Mouse (Mus musculus) ES-E14 (cell line): ENCODE data around the gene Npas2. TPM values are rescaled to one million over a fixed set of nuclear protein-coding genes. Genes with fewer than 3 reads are reported as not detected.

ENCODE experiments used
- DNase-seq: peaks from one replicate; pipeline ENCODE4 v3.0.0-alpha.2; 2013; ENCODE audit warnings: low read depth, low spot score
- H3K27ac ChIP-seq: 2 replicates; pipeline ENCODE4 v1.5.1; 2012; ENCODE audit warnings: low read depth, mild to moderate bottlenecking, low read length, moderate library complexity, mixed read lengths; ENCODE audit not compliant: poor library complexity, insufficient read depth, severe bottlenecking
- H3K36me3 ChIP-seq: 2 replicates; pipeline ENCODE4 v1.6.1; 2012; ENCODE audit warnings: mild to moderate bottlenecking, low read length, moderate library complexity, mixed read lengths; ENCODE audit not compliant: control insufficient read depth, poor library complexity, insufficient read depth, severe bottlenecking
- H3K4me1 ChIP-seq, 2 experiments: fragments of 150-350 bp in 1 of 2; sonication (generic) in 1 of 2; 2 replicates each; pipeline ENCODE4 v1.6.1; 2012; ENCODE audit warnings: low read length in 2 of 2, mild to moderate bottlenecking in 1 of 2, mixed read lengths in 1 of 2; ENCODE audit not compliant: control insufficient read depth in 2 of 2, insufficient read depth in 2 of 2, poor library complexity in 1 of 2
- H3K4me3 ChIP-seq, 2 experiments: fragments of 150-350 bp in 1 of 2; sonication (generic) in 1 of 2; 2 replicates each; pipeline ENCODE4 v1.5.1; 2012; ENCODE audit warnings: low read length in 2 of 2, low read depth in 1 of 2, mild to moderate bottlenecking in 1 of 2, mixed read lengths in 1 of 2; ENCODE audit not compliant: insufficient read depth in 1 of 2, poor library complexity in 1 of 2, severe bottlenecking in 1 of 2
- H3K9ac ChIP-seq: 2 replicates; pipeline ENCODE4 v1.6.1; 2012; ENCODE audit warnings: low read depth, mild to moderate bottlenecking, low read length, mixed read lengths; ENCODE audit not compliant: poor library complexity, insufficient read depth, severe bottlenecking
- H3K9me3 ChIP-seq: fragments of 150-350 bp; sonication (generic); 2 replicates; pipeline ENCODE4 v1.6.1; 2012; ENCODE audit warnings: low read depth, mild to moderate bottlenecking, low read length; ENCODE audit not compliant: control insufficient read depth, insufficient read depth
- CHD2 ChIP-seq: IDR thresholded peaks from 2 replicates; pipeline ENCODE4 v1.6.1; 2014; ENCODE audit warnings: mild to moderate bottlenecking, low read depth, low read length, inconsistent platforms
- HCFC1 ChIP-seq: IDR thresholded peaks from 2 replicates; pipeline ENCODE4 v1.6.1; 2012; ENCODE audit warnings: low read length, inconsistent platforms, borderline replicate concordance; ENCODE audit not compliant: insufficient read depth
- MAFK ChIP-seq: IDR thresholded peaks from 2 replicates; pipeline ENCODE4 v1.6.1; 2014; ENCODE audit warnings: mild to moderate bottlenecking, low read depth, low read length, inconsistent platforms; ENCODE audit not compliant: insufficient read depth
- ZC3H11A ChIP-seq: IDR thresholded peaks from 2 replicates; pipeline ENCODE4 v1.6.1; 2012; ENCODE audit warnings: low read depth, mild to moderate bottlenecking, inconsistent platforms, low read length, borderline replicate concordance
- ZNF384 ChIP-seq: IDR thresholded peaks from 2 replicates; pipeline ENCODE4 v1.6.1; 2012; ENCODE audit warnings: low read depth, low read length, inconsistent platforms
- in situ Hi-C, 2 experiments: fragments of 600-800 bp; cut with MboI; formaldehyde crosslinking; loops; one replicate each; pipeline ENCODE4 v1.15.1; 2025; ENCODE audit warnings: low sequenced_read_pairs in 2 of 2, inconsistent platforms in 1 of 2; ENCODE audit not compliant: unreplicated experiment in 2 of 2
- total RNA-seq: library from RNA; depleted of rRNA; stranded (reverse); fragments of 300-350 nt; gene quantifications from 2 replicates; pipeline ENCODE4 v1.2.3, GENCODE M21; 2012

The Npas2 gene
- total RNA-seq, 1 experiment, result 0.09 TPM

GRCm38 (mm10) chr1:39205021-39205420 is 11.5 kb downstream of the Npas2 start:
- Histone ChIP-seq H3K9ac (no peak overlapping the region), H3K36me3 (no peaks in the 10 kb centered on the region), H3K27ac (no peak overlapping the region), H3K9me3 (no peaks in the 10 kb centered on the region), H3K4me3 (no peak overlapping the region), H3K4me1 (no peaks in the 10 kb centered on the region)
- in situ Hi-C loops, result no loop called here
- TF ChIP-seq CHD2, result no peak
- TF ChIP-seq ZNF384, result no peak
- TF ChIP-seq HCFC1, result no peak
- no peak for DNase-seq

- Histone ChIP-seq H3K9me3 (no peaks in the 10 kb centered on the region), H3K27ac (no peak overlapping the region), H3K4me3 (no peak overlapping the region), H3K36me3 (no peaks in the 10 kb centered on the region), H3K4me1 (no peaks in the 10 kb centered on the region), H3K9ac (no peak overlapping the region)
- in situ Hi-C loops, result no loop called here
- TF ChIP-seq ZC3H11A (no peak), MAFK (no peak), ZNF384 (no peak), HCFC1 (no peak), CHD2 (no peak)
- DNase-seq, result no peak
Observed at GRCm38 (mm10) chr1:39205697-39206096, 12.2 kb downstream of the Npas2 start.

GRCm38 (mm10) chr1:39206942-39207341 is 13.4 kb downstream of the Npas2 start:
- Histone ChIP-seq H3K36me3 (no peaks in the 10 kb centered on the region), H3K9me3 (no peaks in the 10 kb centered on the region), H3K4me1 (no peaks in the 10 kb centered on the region), H3K9ac (no peak overlapping the region), H3K4me3 (no peak overlapping the region), H3K27ac (no peak overlapping the region)
- TF ChIP-seq ZC3H11A (no peak), CHD2 (no peak), MAFK (no peak), HCFC1 (no peak), ZNF384 (no peak)
- DNase-seq, result no peak
- in situ Hi-C loops, result no loop called here

GRCm38 (mm10) chr1:39210928-39211327 is 17.4 kb downstream of the Npas2 start:
- Histone ChIP-seq H3K36me3 (no peaks in the 10 kb centered on the region), H3K4me1 (no peaks in the 10 kb centered on the region), H3K27ac (no peak overlapping the region), H3K4me3 (no peak overlapping the region), H3K9ac (no peak overlapping the region), H3K9me3 (no peaks in the 10 kb centered on the region)
- in situ Hi-C loops, result no loop called here
- DNase-seq, result no peak
- TF ChIP-seq ZNF384 (no peak), MAFK (no peak), HCFC1 (no peak), ZC3H11A (no peak), CHD2 (no peak)

GRCm38 (mm10) chr1:39212982-39213381 is 19.5 kb downstream of the Npas2 start:
- TF ChIP-seq HCFC1 (no peak), CHD2 (no peak), ZC3H11A (no peak), MAFK (no peak), ZNF384 (no peak)
- Histone ChIP-seq H3K9ac (no peak overlapping the region), H3K4me1 (no peaks in the 10 kb centered on the region), H3K9me3 (no peaks in the 10 kb centered on the region), H3K36me3 (no peaks in the 10 kb centered on the region), H3K4me3 (no peak overlapping the region), H3K27ac (no peak overlapping the region)
- DNase-seq, result no peak
- in situ Hi-C loops, result no loop called here
